Mouse (Mus musculus) cerebellum, adult 18-20 months (tissue): Measurements from ENCODE around the gene Myo1h.

Source experiments
- DNase-seq, 2 experiments: peaks; one replicate each; pipeline ENCODE4 v3.0.0; 2021

The Myo1h gene

DNA sequence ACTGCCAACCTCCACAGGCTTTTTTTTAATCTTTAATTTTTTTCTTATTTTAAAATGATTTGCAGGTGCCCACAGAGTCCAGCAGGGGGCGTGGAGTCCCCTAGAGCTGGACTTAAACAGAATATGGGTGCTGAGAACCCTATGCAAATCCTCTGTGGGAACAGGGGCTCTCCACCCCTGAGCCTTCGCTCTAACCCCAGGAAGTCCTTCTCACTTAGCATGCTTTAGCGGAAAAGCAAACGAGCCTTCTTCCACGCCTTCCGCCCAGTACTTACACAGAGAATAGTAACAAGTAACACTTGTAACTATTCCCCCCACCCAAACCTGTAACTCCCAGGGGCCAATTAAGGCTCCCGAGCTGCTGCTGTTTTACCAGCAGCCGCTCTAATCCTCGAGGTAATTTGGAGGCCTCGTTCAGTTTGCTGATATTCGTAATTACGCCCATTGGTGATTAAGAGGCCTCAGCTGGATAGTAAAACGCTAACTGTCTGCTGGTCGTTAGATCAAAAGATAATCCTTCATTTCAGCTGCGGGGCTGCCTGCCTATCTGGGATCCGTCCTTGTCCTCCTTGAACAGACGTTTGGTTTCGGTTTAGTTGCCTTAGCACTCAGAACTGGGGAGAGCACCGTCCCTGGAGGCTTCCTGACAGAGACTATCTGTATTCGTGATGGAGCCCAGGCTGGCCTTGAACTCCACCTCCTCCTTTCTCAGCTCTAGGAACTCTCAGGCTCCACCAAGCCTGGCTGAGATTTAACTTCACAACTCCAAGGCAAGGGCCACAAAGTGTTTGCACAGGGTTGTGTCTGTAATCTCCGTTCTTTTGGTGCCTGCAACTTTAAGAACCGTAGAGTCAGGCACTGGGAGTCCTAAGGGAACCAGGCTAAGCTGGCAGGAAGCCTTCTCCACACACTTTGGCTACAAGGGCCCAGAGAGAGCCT lies 8.0 kb downstream of the Myo1h start:
- DNase-seq, result no peak

DNA sequence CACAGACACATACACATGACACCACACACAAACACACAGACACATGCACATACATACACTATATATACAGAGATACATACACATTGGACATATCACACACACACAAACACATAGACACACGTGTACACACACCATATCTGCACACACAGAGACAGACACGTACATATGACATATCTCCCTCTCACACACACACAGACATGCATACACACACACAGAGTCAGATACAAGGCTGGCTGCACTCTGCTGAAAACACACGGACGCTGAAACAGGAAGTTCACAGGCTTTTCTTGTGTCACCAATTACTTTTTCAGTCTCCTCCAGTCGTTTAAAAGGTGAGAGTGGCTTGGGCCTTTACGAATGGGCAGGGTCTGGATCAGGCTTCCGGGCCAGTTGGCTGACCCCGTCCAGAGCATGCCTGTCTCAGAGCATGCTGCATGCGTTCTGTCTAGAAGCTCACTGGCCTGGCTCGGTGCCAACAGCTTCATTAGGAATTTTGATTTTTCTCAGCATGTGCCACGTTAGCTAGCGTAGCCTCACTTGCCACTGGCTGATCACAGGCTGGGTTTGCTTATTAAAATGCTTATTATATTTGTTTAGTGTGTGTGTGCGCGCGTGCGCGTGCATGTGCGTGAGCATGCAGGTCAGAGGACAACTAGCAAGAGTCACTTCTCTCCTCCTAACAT lies 9.4 kb downstream of the Myo1h start:
- DNase-seq, result peak; percentile 7 to 18

DNA sequence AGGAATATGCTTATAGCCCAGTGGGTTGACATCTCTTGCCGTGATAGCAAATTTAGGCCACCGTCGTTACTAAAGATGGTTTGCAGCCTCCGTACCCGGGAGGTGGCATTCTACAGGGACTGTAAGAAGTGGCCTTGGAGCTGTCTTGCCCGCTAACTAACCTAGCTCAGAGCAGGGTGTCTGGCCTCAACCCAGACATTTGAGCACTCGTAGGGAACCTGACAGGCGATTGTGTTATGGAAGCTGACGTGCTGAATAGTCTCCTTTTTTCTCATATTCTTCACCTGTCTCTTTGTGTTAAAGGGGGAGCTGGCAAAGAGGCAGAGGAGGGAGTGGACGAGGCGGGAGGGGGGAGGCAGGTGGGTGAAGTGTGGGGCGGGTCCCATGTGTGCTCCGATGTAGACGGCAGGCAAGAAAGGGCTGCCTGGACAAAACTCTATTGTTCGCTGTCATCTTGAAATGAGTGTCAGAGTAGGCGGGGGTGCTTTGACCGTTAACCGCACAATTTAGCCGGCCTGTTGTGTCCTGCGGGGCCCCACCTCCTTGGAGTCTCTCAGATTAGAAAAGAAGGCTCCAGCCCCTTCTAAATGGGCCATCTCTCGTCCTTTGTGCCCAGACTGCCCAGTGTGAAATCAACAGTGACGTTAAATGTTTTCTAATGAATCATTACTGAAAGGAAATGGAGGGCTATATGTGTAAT lies 10.3 kb downstream of the Myo1h start:
- DNase-seq, result no peak

DNA sequence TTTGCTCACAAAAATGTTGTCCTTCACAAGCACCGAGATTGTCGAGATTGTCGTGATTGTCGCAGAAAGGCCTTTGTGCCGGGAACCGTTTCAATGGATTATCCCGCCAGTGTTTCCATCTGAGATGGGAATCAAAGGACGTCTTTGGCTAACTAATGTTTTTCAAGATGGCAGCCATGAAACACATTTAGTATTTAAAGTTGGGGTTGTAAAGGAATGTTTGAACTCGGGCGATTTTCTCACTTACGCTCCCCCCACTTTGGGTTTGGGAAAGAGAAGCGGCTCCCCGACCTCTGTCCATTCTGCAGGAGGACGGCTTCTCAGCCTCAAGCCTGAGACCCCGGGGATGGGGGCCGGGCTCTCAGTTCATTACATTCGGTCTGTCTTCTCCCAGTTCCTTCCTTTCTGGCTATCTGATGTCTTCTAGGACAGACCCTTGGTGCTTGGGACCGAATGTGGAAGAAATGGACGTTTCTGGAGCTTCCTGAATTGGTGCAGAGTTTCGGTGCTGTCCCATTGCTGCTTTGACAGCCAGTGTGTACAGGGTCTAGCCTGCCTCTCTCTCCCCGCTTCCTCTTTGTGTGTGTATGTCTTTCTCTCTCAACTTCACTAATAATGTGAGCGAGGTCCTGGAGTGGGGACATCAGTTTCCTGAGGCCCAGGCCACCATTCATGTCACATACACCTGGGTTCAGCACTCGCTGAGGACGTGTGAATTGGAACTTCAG lies 11.1 kb downstream of the Myo1h start:
- DNase-seq, result no peak

DNA sequence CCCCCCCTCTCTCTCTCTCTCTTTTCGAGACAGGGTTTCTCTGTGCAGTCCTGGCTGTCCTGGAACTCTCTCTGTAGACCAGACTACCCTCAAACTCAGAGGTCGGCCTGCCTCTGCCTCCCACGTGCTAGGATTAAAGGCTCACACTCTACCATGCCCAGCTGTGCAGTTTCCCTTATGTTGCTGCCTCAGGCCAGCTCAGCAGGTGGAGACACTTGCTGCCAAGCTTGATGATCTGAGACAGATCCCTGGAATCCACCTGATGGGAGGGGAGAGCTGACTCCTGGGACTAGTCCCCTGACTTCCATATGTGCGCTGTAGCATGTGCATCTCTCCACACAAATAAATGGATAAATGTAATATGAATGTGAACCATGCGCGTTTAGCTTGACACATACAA lies 14.2 kb downstream of the Myo1h start:
- no peak for DNase-seq

DNA sequence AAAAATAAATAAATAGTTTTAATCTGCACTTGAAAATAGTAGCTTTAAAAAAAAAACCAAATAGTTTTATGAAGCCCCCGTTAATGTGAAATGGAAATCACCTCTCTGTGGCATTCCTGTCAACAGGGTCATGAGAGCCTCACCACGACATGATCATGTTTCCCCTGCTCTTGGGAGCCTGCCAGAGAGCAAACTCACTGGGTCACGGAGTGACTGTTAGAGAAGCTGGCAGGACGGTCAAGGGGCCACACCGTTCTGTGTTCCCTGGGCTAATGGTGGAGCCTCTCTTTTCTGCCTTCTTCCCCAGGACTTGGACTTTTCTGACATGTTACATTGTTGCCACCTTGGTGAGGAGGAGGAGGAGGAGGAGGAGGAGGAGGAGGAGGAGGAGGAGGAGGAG lies 17.5 kb downstream of the Myo1h start:
- no peak for DNase-seq

DNA sequence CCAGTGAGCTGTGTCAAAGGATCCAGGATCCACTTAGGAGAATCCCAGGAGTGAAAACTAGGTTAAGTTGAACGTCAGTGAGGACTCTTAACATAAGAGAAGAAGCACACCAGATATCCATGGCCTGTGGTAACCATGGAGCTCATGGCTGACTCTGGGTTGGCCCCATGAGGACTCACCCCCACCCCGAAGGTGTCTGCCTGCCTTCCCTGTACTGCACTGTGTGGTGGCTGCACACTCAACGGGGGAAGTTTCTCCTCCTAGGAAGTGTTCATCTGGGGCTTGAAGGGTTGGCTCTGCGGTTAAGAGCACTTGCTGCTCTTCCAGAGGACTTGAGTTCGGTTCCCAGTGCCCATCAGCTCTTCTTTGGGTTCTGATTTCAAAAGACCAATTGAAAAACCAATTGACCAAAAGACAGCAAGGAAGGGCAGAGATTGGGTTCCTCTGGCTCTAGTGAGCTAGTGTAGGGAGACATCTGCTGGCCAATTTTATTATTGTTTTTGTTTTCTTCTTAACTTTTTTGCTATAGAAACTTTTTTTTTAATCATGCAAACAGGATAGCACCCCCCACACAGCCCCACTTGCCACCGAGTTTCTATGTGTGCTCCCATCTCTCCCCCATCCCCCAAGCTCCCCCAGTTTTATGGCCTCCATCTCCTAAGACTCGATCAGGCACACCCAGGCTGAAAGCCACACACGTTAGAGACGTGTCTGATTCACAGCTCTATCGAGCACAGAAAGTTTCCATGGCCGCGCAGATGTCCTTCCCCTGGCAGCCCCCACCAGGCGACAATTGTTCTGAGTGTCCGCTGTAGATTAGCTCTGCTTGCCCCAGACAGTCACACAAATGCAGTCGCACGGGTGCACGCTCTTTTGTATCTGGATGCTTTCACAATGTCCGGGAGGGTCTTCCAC lies 20.1 kb downstream of the Myo1h start:
- no peak for DNase-seq

DNA sequence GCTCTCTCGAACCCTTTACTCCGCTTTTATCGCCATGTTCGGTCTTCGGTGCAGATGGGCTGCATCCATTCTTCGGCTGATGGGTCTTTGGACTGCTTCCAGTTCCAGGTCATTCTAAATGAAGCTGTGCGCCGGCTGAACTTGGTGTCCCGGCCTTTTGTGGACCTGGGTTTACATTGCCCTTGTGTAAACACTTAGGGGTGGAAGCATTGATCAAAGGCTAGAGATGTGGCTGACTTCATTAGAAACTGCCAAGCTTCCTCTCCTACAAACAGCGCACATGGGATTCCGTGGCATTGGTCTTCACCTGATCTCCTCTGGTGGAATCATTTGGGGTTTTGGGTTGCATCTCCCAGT lies 20.7 kb downstream of the Myo1h start:
- DNase-seq, result no peak

DNA sequence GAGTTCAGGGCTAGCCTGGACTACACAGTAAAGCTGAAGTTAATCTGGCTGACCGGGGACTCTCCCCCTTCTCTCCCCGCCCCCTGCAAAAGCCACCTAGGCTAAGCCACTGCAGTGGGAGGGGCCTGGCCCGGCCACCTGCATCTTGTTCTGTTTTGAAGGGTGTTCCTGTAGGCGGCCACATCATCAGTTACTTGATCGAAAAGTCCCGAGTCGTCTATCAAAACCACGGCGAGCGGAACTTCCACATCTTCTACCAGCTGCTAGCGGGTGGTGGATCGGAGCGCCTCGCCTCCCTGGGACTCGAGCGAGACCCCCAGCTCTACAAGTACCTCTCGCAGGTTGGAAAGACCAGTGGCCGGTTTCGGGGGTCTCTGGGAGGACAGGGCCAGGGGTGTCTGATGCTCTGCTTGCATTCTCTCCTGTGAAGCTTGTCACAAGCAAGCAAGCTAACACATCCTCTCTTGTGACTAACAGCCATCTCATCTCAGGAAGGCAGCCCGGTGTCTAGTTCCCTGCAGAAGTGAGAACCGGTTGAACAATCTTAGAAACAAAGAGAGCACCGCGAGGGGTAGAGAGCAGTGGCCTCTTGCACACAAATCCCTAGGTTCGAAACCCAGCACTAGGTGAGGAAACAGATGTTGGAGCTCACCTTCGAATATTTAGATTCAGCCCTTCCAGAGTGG lies 34.3 kb downstream of the Myo1h start:
- DNase-seq, result no peak

DNA sequence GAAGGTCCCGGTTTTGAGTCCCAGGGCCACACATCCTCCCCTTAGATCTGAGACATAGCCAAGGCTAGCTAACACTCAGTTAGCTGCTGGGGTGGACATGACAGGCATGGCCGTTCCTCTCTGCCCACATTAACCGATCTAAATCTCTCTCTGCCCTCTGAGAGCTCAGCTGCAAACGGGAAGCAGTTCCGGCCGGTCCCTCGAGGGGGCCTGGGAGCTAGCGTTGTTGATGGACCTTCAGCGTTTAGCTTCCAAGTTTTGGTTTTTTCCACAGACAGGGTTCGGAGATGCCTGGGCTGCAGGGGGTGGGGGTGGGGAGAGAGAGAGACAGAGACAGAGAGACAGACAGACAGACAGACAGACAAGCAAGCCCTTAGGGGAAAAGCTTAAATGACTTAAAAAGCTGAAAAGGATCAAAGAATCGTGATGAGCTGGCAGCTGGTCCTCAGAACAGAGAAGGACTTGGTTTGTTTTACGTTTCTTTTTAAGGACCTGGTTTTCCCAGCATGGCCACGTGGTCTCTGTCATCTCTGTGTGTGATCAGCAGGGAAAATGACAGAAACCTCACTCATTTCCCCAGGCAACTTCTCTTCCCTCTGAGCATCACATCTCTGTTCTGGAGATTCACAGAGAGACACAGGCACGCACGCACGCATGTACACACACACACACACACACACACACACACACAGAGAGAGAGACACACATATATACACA lies 35.0 kb downstream of the Myo1h start:
- DNase-seq, result peak in 1 of 2 experiments; percentile 8

DNA sequence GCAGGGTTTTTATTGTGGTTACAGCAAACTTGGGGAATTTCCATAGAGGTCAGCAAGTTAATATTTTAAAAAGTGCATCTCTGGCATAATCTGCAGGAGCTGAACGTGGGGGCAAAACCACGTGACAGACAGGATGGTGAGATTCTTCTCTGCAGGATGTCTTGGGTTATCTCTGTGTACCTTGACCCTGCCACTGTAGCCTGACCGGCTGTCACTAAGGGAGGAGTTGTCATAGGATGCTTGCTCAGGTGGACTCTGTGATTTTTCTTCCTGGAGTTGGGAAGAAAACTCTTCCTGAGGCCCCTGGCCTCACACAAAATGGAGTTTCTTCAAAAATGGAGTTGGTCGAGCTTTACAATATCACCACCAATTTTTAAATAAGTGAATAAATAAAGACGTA lies 54.0 kb downstream of the Myo1h start:
- DNase-seq, result no peak

DNA sequence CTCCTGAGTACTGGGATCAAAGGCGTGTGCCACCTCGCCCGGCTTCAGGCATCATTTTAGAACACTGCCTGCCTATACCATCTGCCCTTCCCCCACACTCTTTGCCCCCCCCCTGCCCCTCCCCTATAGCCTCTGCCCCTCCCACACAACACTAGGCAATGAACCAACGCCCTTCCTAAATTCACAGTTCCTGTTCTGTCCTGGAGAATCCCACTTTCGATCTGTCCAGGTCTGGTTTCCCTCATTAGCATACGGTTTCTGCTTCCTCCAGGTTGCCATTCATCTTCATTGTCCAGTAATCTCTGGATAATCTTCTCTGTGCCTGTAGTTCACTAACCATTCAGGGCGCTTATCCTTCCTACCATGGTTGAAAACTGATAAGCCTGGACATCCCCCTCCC lies 54.6 kb downstream of the Myo1h start:
- DNase-seq, result no peak

DNA sequence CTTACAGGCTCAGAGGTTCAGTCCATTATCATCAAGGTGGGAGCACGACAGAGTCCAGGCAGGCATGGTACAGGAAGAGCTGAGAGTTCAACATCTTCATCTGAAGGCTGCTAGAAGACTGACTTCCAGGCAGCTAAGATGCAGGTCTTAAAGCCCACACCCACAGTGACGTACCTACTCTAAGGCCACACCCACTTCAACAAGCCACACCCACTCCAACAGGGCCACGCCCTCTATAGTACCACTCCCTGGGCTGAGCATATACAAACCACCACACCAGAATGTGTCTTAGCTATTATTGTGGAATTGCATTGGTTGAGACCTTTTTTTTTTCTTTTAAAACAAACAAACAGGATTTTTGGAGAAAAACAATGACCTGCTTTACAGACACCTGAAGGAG lies 56.6 kb downstream of the Myo1h start:
- DNase-seq, result no peak

DNA sequence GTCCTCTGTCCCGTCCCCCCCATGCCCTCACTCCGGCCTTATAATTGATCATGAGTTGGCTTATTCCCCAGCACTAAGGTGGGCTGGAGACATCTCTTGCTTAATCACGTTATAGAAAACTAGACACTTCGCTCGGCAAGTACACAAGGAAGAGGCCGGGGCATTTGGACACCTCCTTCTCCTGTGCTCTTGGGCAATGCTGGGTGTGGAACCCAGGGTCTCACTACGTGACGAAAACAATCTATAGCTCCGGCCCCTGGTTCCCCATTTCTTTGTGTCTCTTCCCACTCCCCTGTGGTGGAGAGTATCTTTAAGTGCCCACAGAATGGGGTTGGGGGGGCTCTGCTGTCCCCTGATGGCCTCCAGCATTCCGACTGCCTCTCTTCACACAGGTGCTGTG lies 58.0 kb downstream of the Myo1h start:
- DNase-seq, result no peak

DNA sequence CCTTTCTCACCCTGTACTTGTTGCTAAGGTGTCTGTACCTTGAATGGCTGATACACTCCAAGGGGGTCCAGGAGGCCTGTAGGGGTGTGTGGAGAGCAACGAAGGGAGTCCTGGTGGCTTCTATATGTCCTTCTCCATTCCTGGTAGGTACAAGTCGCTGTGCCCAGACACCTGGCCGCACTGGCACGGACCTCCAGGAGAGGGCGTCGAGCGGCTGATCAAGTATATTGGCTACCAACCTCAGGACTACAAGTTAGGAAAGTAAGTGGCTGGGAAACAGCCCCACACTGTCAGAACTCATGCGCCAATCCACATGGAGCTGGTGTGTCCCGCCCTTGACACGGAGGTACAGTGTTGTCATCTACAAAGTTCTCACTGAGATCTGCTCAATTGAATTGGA lies 62.5 kb downstream of the Myo1h start:
- no peak for DNase-seq

DNA sequence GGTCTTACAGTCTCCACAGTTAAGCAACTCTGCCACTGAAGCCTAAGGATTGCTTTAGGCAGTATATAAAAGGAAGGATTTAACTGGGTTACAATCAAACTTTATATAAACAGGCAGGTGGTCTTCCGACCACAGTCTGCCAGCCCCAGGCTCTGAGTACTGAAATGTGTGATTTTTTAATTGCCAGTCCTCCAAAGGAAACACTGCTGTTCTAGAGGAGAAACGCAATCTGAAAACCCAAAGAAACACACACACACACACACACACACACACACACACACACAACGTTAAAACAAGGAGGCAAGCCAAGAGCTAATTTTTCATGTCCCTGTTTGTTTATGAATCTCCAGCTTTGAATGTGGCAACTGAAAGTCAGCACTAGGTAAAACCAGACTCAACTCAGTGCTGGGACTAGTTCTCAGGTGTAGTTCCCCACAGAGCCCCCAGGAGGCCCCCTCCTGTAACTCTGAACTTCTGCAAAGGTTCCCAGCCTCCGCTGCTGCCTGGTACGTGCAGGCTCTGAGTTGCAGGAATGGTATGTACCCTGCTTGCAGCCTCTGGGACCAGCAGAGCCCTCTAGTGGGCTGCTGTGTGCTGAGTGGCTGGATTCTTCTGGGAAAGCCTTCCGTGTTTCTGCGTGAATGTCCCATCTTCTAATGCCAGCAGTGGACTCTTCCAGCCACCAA lies 67.4 kb downstream of the Myo1h start:
- DNase-seq, result peak; percentile 17 to 25

DNA sequence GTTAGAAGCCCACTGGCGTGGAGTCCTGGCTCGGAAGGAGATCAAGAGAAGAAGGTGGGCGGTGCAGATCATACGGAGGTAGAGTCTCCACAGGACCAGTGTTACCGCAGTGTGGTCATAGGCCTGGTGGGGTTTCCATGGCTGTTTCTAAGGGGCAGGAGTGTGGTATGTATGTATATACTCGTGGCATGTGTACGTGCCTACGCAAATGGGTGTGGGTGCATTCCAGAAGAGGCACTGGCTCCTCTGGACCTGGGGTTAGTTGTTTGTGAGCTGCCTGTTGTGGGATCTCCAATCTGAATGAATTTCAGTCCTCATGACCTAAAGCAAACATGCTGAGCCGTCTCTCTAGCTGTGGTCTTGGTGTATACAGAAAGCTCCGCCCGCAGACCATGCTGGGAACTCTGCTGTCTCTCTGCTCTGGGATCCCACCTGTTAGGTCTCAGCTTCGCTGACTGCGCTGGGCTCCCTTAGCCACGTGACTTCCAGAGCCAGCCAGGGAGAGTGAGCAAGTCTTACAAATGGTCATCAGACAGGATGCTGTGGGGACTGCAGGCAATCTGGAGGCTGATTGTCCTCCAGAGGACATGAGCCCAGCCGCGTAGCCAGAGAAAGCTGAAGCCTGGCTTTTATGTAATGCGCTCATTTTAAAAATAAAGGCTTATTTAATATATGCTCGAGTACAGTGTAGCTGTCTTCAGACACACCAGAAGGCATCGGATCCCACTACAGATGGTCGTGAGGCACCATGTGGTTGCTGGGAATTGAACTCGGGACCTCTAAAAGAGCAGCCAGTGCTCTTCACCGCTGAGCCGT lies 68.2 kb downstream of the Myo1h start:
- DNase-seq, result no peak

DNA sequence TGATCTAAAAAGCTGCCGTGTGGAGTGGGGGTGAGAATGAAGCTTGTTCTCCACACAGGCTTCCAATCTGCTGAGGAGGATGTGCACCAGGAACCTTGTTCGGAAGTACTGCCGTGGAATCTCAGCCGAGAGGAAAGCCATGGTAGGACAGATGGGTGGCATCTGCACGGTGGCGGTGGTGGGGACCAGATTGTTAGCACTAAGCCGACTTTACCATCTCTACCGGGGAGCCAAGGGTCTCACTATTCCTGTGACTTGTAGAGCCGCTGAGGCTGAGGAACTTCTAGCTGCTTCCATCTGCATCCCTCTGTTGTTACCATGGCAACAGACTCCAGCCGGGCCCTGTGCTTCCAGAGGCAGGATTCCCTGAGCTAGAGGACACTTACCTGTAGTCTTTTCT lies 69.9 kb downstream of the Myo1h start:
- no peak for DNase-seq

DNA sequence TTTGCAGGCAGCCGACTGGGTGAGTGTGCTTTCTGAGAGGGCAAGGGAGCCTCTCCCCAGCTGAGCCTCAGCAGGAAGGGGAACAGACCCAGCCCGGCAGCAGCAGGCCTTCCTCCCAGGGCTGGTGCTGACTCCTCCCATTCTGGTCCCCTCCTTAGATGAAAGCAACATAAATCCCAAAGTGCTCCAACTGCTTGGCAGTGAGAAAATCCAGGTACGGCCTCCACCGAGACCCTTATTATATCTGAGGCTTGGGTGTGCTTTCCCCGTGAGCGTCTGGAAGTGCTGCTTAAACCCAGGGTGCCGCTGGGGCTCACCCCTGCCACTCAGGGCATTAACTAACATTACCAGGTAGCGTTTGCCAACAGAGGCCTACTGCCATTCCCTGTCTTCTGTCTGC lies 70.6 kb downstream of the Myo1h start:
- no peak for DNase-seq
